In the genomic region with DNA sequence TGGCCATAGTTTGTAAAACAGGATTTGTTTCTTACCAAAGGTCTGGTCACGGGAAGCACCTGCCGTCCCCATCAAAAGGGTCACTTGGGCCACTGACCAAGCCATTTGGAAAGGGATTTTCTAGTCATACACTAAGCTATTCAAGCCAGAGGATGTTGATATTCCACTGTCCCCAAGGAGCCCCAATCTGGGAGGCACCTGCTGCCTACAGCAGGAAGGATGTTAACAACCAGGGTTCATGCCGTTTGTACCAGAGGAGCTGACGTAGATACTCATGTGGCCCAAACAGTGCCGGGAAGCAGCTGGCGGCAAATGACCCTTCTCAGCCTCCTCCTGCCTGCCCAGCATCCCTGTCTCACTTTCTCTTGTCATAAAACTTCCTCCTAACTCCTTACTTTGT, we compare ENCODE assay signal across 18 mouse cellular contexts. TPM values are rescaled to one million over a fixed set of nuclear protein-coding genes. Genes with fewer than 3 reads are reported as not detected.
DNase-seq lines count a peak whose midpoint lies in the region; ATAC-seq lines count a peak whose summit lies in the region.
"Had no signal": no experiment of that assay in that cellular context is flagged by ENCODE, and none has a peak within 500 bp of the region (broad histone marks: within the 10 kb centered on the region; RNA-seq: fewer than 3 reads in every experiment).

No protein-coding gene starts in this region.

- H3K4me3 ChIP-seq in kidney, embryonic 16.5 days (ENCODE audit: low read length) = no peak overlapping the region
- no peak overlapping the region for H3K4me3 ChIP-seq in embryonic facial prominence, embryonic 10.5 days
- H3K4me3 ChIP-seq: embryonic facial prominence, embryonic 12.5 days; hindbrain, embryonic 13.5 days; intestine, embryonic 15.5 days; limb, embryonic 12.5 days; midbrain, embryonic 12.5 days had no signal

- H3K9me3 ChIP-seq in kidney, embryonic 16.5 days (ENCODE audit: low read length) = no peaks in the 10 kb centered on the region
- H3K9me3 ChIP-seq in embryonic facial prominence, embryonic 10.5 days = no peaks in the 10 kb centered on the region
- H3K9me3 ChIP-seq: embryonic facial prominence, embryonic 12.5 days; hindbrain, embryonic 13.5 days; intestine, embryonic 15.5 days; limb, embryonic 12.5 days; midbrain, embryonic 12.5 days had no signal

- no peaks in the 10 kb centered on the region for H3K36me3 ChIP-seq in kidney, embryonic 16.5 days (ENCODE audit: insufficient read depth, low read length)
- no peaks in the 10 kb centered on the region for H3K36me3 ChIP-seq in embryonic facial prominence, embryonic 10.5 days (replicated peaks)
- H3K36me3 ChIP-seq: embryonic facial prominence, embryonic 12.5 days; hindbrain, embryonic 13.5 days; intestine, embryonic 15.5 days; limb, embryonic 12.5 days; midbrain, embryonic 12.5 days had no signal

- H3K9ac ChIP-seq in kidney, embryonic 16.5 days (replicated peaks; ENCODE audit: low read length) = no peak overlapping the region
- H3K9ac ChIP-seq: embryonic facial prominence, embryonic 12.5 days; hindbrain, embryonic 13.5 days; intestine, embryonic 15.5 days; limb, embryonic 12.5 days; liver, embryonic 14.5 days; midbrain, embryonic 12.5 days had no signal

- 0 out of 2 replicates have a peak, but pooled peaks have one; percentile 54 for ATAC-seq in kidney, embryonic 16.5 days (ENCODE audit: low FRiP score, low TSS enrichment)
- no peak for ATAC-seq in erythroblast, adult 5-6 weeks (replicated peaks; ENCODE audit: low FRiP score, poor library complexity, severe bottlenecking)
- ATAC-seq: forebrain, embryonic 14.5 days; intestine, embryonic 15.5 days had no signal

- DNase-seq in heart, adult 11 months = peak; percentile 98
- no peak for DNase-seq in heart, postnatal 14 days
- DNase-seq in kidney, adult 11 months = no peak
- DNase-seq in embryonic facial prominence, embryonic 10.5 days (ENCODE audit: low spot score) = peak; percentile 7
- DNase-seq in heart, postnatal 25 days (ENCODE audit: low spot score) = peak; percentile 21
- DNase-seq in gastrocnemius, postnatal 14 days = no peak
- DNase-seq: adrenal gland, postnatal 25 days; cerebellum, adult 2 months; thymus, postnatal 4 days had no signal

- no peaks in the 10 kb centered on the region for H3K4me1 ChIP-seq in kidney, embryonic 16.5 days (ENCODE audit: insufficient read depth, low read length)
- H3K4me1 ChIP-seq in embryonic facial prominence, embryonic 10.5 days = peaks cover 26% of the 10 kb centered on the region
- H3K4me1 ChIP-seq: intestine, embryonic 15.5 days; midbrain, embryonic 12.5 days had no signal

- no peak overlapping the region for H3K4me2 ChIP-seq in kidney, embryonic 16.5 days (replicated peaks; ENCODE audit: low read depth, low read length)
- H3K4me2 ChIP-seq: embryonic facial prominence, embryonic 12.5 days; hindbrain, embryonic 13.5 days; intestine, embryonic 15.5 days; limb, embryonic 12.5 days; midbrain, embryonic 12.5 days had no signal

- no peak overlapping the region for H3K27ac ChIP-seq in kidney, embryonic 16.5 days (ENCODE audit: low read length)
- H3K27ac ChIP-seq in embryonic facial prominence, embryonic 10.5 days (replicated peaks) = no peak overlapping the region
- H3K27ac ChIP-seq: embryonic facial prominence, embryonic 12.5 days; hindbrain, embryonic 13.5 days; intestine, embryonic 15.5 days; limb, embryonic 12.5 days; liver, embryonic 14.5 days; midbrain, embryonic 12.5 days had no signal

- intact Hi-C loops in heart, postnatal 14 days (cut with DNase I) = no loop called here
- intact Hi-C loops in heart, postnatal 25 days (cut with DNase I) = no loop called here
- intact Hi-C loops in gastrocnemius, postnatal 14 days (cut with DNase I; ENCODE audit: low total_unique reads) = no loop called here

- 53% methylated on average over 6 of the region's 6 CpGs for WGBS in kidney, embryonic 16.5 days
- 81% methylated on average over 6 of the region's 6 CpGs for WGBS in embryonic facial prominence, embryonic 10.5 days

- no peaks in the 10 kb centered on the region for H3K27me3 ChIP-seq in kidney, embryonic 16.5 days (ENCODE audit: insufficient read depth, low read length)
- H3K27me3 ChIP-seq in embryonic facial prominence, embryonic 10.5 days (replicated peaks; ENCODE audit: low read depth, poor library complexity, severe bottlenecking) = no peaks in the 10 kb centered on the region
- H3K27me3 ChIP-seq: embryonic facial prominence, embryonic 12.5 days; hindbrain, embryonic 13.5 days; intestine, embryonic 15.5 days; limb, embryonic 12.5 days; midbrain, embryonic 12.5 days had no signal

RNA-seq across cellular contexts. Expression of a gene that starts 30.8 kb away (rescaled TPM):
- total RNA-seq in heart, postnatal 14 days (2021) = 10 to 100 TPM; 30.5 to 32.0 TPM
- 14.0 and 15.2 TPM in 2 replicates for polyA plus RNA-seq in kidney, embryonic 16.5 days (2015; fragmentation: Nextera tagmentation; extraction: Ambion mirVana)
- 8.0 and 9.6 TPM in 2 replicates for polyA plus RNA-seq in embryonic facial prominence, embryonic 10.5 days (2016; fragmentation: Nextera tagmentation; extraction: Ambion mirVana)
- 10 to 100 TPM; 37.7 to 41.2 TPM for total RNA-seq in heart, postnatal 25 days (2021)
- total RNA-seq in erythroblast, adult 5-6 weeks (2015; ENCODE audit: low replicate concordance) = 0.42 and 2.5 TPM in 2 replicates
- 5.3 TPM in 1 of 2 replicates, not detected in the other for total RNA-seq in erythroblast, adult 5-6 weeks (2017; ENCODE audit: low replicate concordance)
- 10 to 100 TPM; 15.3 to 15.8 TPM for total RNA-seq in gastrocnemius, postnatal 14 days (2021)

Comparison
In these comparisons a context has a peak if more than half of its experiments do, and no peak if none do; other contexts are left out.
1. DNase-seq: peak in heart, adult 11 months (single experiment), embryonic facial prominence, embryonic 10.5 days (single experiment) and heart, postnatal 25 days (single experiment); none in heart, postnatal 14 days (0 of 2), kidney, adult 11 months (single experiment) and gastrocnemius, postnatal 14 days (single experiment).